In the genomic region with DNA sequence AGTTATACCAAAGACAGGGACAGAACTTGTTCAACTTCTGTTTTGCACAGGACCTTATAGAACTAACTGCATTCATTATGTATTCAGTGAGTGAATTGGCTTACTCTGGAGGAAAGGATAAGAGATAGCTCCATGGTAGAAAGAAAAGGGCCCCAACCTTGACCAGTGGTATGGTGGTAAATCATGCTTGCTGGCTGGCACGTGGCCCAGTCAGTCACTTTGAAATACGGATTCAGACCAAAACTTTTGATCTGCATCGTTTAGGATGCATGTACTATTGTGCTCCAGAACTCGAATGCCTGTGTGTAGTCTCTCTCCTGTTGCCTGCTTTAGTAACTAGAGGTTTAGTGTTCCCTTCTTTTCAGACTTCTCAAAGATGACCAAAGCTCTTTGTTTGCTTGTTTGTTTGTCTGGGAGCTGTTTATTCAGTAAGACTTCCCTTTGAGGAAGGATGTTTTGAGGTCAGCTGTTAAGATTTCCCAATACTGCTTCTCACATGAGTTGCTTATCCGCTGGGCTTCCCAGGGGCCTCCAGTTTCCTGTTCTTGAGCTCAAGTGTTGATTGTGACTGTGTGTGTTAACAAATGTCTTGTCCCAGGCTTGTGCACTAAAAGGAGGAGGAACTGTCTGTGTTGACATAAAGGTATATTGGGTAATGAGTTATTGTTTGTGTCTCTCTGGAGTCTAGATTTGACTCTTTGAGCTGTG, we compare ENCODE assay signal across 9 mouse cellular contexts. TPM values are rescaled to one million over a fixed set of nuclear protein-coding genes. Genes with fewer than 3 reads are reported as not detected.
DNase-seq lines count a peak whose midpoint lies in the region; ATAC-seq and TF ChIP-seq lines count a peak whose summit lies in the region.
"Had no signal": no experiment of that assay in that cellular context is flagged by ENCODE, and none has a peak within 500 bp of the region (broad histone marks: within the 10 kb centered on the region; RNA-seq: fewer than 3 reads in every experiment).

No protein-coding gene starts in this region.

- DNase-seq in kidney, adult 18-20 months: peak; percentile 27
- peak; percentile 87 for DNase-seq in adrenal gland, postnatal 25 days
- DNase-seq in kidney, postnatal 0 days (ENCODE audit: low spot score): no peak
- no peak for DNase-seq in ovary, postnatal 14 days (ENCODE audit: low spot score)
- DNase-seq in c-Kit-positive CD71-positive TER-119-positive erythroid progenitor cells, embryonic 14.5 days (ENCODE audit: low spot score): no peak
- no peak for DNase-seq in cerebellum, adult 11 months

- peaks cover 38% of the 10 kb centered on the region; the same call in 1 of the 2 replicates for H3K4me1 ChIP-seq in kidney, embryonic 14.5 days (ENCODE audit: control insufficient read depth, insufficient read depth, low read length)
- peaks cover 28% of the 10 kb centered on the region for H3K4me1 ChIP-seq in kidney, postnatal 0 days (replicated peaks; ENCODE audit: insufficient read depth, low read length)

- H3K9me3 ChIP-seq in kidney, embryonic 14.5 days (ENCODE audit: control insufficient read depth, low read length): no peaks in the 10 kb centered on the region
- no peaks in the 10 kb centered on the region for H3K9me3 ChIP-seq in kidney, postnatal 0 days (replicated peaks; ENCODE audit: low read length)

- ATAC-seq in kidney, embryonic 14.5 days (ENCODE audit: low FRiP score, low TSS enrichment): no peak
- no peak for ATAC-seq in kidney, postnatal 0 days (replicated peaks; ENCODE audit: low FRiP score, low read depth)
- peak; percentile 79 for ATAC-seq in monocyte, adult 5-6 weeks (replicated peaks; ENCODE audit: insufficient number of reproducible peaks, low FRiP score, low TSS enrichment, poor library complexity, severe bottlenecking)

- no peak overlapping the region for H3K4me3 ChIP-seq in kidney, embryonic 14.5 days (ENCODE audit: low read length)
- no peak overlapping the region for H3K4me3 ChIP-seq in kidney, postnatal 0 days (replicated peaks; ENCODE audit: low read depth, low read length)

- H3K27ac ChIP-seq in kidney, embryonic 14.5 days (ENCODE audit: low read depth, low read length): no peak overlapping the region; the same call in 1 of the 2 replicates
- H3K27ac ChIP-seq in kidney, postnatal 0 days: peak overlapping the region; percentile 47; the same call in 1 of the 2 replicates

- H3K4me2 ChIP-seq in kidney, embryonic 14.5 days (replicated peaks; ENCODE audit: low read depth, low read length): no peak overlapping the region
- 0 out of 2 replicates have a peak overlapping the region, but pooled peaks have one; percentile 4 for H3K4me2 ChIP-seq in kidney, postnatal 0 days (ENCODE audit: low read length)

- H3K9ac ChIP-seq in kidney, embryonic 14.5 days (ENCODE audit: low read depth, low read length): no peak overlapping the region
- no peak overlapping the region for H3K9ac ChIP-seq in kidney, postnatal 0 days (ENCODE audit: low read depth, low read length)

- H3K36me3 ChIP-seq in kidney, embryonic 14.5 days (ENCODE audit: control insufficient read depth, insufficient read depth, low read length): peaks cover 22% of the 10 kb centered on the region; the same call in 1 of the 2 replicates
- H3K36me3 ChIP-seq in kidney, postnatal 0 days (ENCODE audit: insufficient read depth, low read length): peaks cover 13% of the 10 kb centered on the region; the same call in 1 of the 2 replicates

- no peak for TF ChIP-seq CTCF in kidney, postnatal 0 days (IDR thresholded peaks at IDR 0.05; ENCODE audit: low read depth)

- WGBS in kidney, embryonic 14.5 days: 42% methylated on average over 5 of the region's 5 CpGs
- 26% methylated on average over 5 of the region's 5 CpGs for WGBS in kidney, postnatal 0 days

- no peaks in the 10 kb centered on the region for H3K27me3 ChIP-seq in kidney, embryonic 14.5 days (ENCODE audit: control insufficient read depth, insufficient read depth, low read length)
- no peaks in the 10 kb centered on the region for H3K27me3 ChIP-seq in kidney, postnatal 0 days (ENCODE audit: insufficient read depth, low read length)

RNA-seq across cellular contexts. Expression of gene Adipor1, which starts 4.7 kb away (rescaled TPM):
- 77.4 and 91.3 TPM in 2 replicates for polyA plus RNA-seq in kidney, embryonic 14.5 days (2014; fragmentation: Nextera tagmentation; extraction: Ambion mirVana)
- total RNA-seq in adrenal gland, postnatal 25 days (2021): 129 and 132 TPM in 2 replicates
- polyA plus RNA-seq in kidney, postnatal 0 days (2015; fragmentation: Nextera tagmentation; extraction: Ambion mirVana): 94.4 and 95.6 TPM in 2 replicates
- total RNA-seq in monocyte, adult 5-6 weeks (2017): 133 to 190 TPM (median 182 TPM) in 3 replicates

RNA-seq across cellular contexts. Expression of gene Cyb5r1, which starts 14.5 kb away (rescaled TPM):
- polyA plus RNA-seq in kidney, embryonic 14.5 days (2014; fragmentation: Nextera tagmentation; extraction: Ambion mirVana): 28.4 and 36.7 TPM in 2 replicates
- 51.2 and 62.0 TPM in 2 replicates for total RNA-seq in adrenal gland, postnatal 25 days (2021)
- polyA plus RNA-seq in kidney, postnatal 0 days (2015; fragmentation: Nextera tagmentation; extraction: Ambion mirVana): 16.1 and 22.7 TPM in 2 replicates
- 56.4 to 76.4 TPM (median 62.0 TPM) in 3 replicates for total RNA-seq in monocyte, adult 5-6 weeks (2017)

RNA-seq across cellular contexts. Expression of gene 4933406M09Rik, which starts 34.2 kb away (rescaled TPM):
- not detected in 2 replicates for polyA plus RNA-seq in kidney, embryonic 14.5 days (2014; fragmentation: Nextera tagmentation; extraction: Ambion mirVana)
- not detected in 2 replicates for total RNA-seq in adrenal gland, postnatal 25 days (2021)
- polyA plus RNA-seq in kidney, postnatal 0 days (2015; fragmentation: Nextera tagmentation; extraction: Ambion mirVana): not detected in 2 replicates
- total RNA-seq in monocyte, adult 5-6 weeks (2017): not detected in 3 replicates
- polyA plus RNA-seq: urinary bladder, adult 2 months had no signal

RNA-seq across cellular contexts. Expression of gene Klhl12, which starts 35.4 kb away (rescaled TPM):
- 17.3 and 27.8 TPM in 2 replicates for polyA plus RNA-seq in kidney, embryonic 14.5 days (2014; fragmentation: Nextera tagmentation; extraction: Ambion mirVana)
- 20.1 and 24.9 TPM in 2 replicates for total RNA-seq in adrenal gland, postnatal 25 days (2021)
- polyA plus RNA-seq in kidney, postnatal 0 days (2015; fragmentation: Nextera tagmentation; extraction: Ambion mirVana): 17.8 and 21.2 TPM in 2 replicates
- 21.9 to 33.3 TPM (median 32.5 TPM) in 3 replicates for total RNA-seq in monocyte, adult 5-6 weeks (2017)

RNA-seq across cellular contexts. Expression of gene Tmem183a, which starts 58.1 kb away (rescaled TPM):
- 57.0 and 91.3 TPM in 2 replicates for polyA plus RNA-seq in kidney, embryonic 14.5 days (2014; fragmentation: Nextera tagmentation; extraction: Ambion mirVana)
- 47.2 and 56.3 TPM in 2 replicates for total RNA-seq in adrenal gland, postnatal 25 days (2021)
- 56.7 and 65.7 TPM in 2 replicates for polyA plus RNA-seq in kidney, postnatal 0 days (2015; fragmentation: Nextera tagmentation; extraction: Ambion mirVana)
- total RNA-seq in monocyte, adult 5-6 weeks (2017): 65.8 to 73.9 TPM (median 67.8 TPM) in 3 replicates

Comparison
In these comparisons a context has a peak if more than half of its experiments do, and no peak if none do; other contexts are left out.
1. DNase-seq: peak in kidney, adult 18-20 months (single experiment) and adrenal gland, postnatal 25 days (single experiment); none in kidney, postnatal 0 days (single experiment), ovary, postnatal 14 days (single experiment), c-Kit-positive CD71-positive TER-119-positive erythroid progenitor cells, embryonic 14.5 days (single experiment) and cerebellum, adult 11 months (single experiment).